Mouse (Mus musculus) hindbrain, embryonic 11.5 days (tissue): ENCODE results near the gene Bicra. TPM values are rescaled to one million over a fixed set of nuclear protein-coding genes. Genes with fewer than 3 reads are reported as not detected.
A peak's percentile ranks its signal among the peaks of the same experiment; 100 is the strongest.

Experiments
- ATAC-seq: fragments of 200-750 bp; cut with Nextera tagmentation; 2 replicates; pipeline ENCODE4 v1.8.0; 2017; ENCODE audit warnings: mild to moderate bottlenecking, moderate TSS enrichment, moderate library complexity; ENCODE audit not compliant: low FRiP score
- DNase-seq: peaks from one replicate; pipeline ENCODE4 v3.0.0-alpha.2; 2015; ENCODE audit warnings: low spot score
- H3K27ac ChIP-seq: fragments of 300-500 bp; sonication (generic); 2 replicates; pipeline ENCODE4 v1.5.1; 2014; ENCODE audit warnings: mild to moderate bottlenecking, low read depth, low read length
- H3K27me3 ChIP-seq: fragments of 300-500 bp; sonication (generic); 2 replicates; pipeline ENCODE4 v1.6.1; 2014; ENCODE audit warnings: mild to moderate bottlenecking, low read length, moderate library complexity, mixed read lengths; ENCODE audit not compliant: control insufficient read depth, insufficient read depth
- H3K36me3 ChIP-seq: fragments of 300-500 bp; sonication (generic); 2 replicates; pipeline ENCODE4 v1.6.1; 2014; ENCODE audit warnings: mild to moderate bottlenecking, low read length, moderate library complexity, mixed read lengths; ENCODE audit not compliant: control insufficient read depth, insufficient read depth
- H3K4me1 ChIP-seq: fragments of 300-500 bp; sonication (generic); replicated peaks from 2 replicates; pipeline ENCODE4 v1.6.1; 2014; ENCODE audit warnings: low read length, mixed read lengths; ENCODE audit not compliant: control insufficient read depth, insufficient read depth
- H3K4me2 ChIP-seq: fragments of 300-500 bp; sonication (generic); replicated peaks from 2 replicates; pipeline ENCODE4 v1.6.1; 2014; ENCODE audit warnings: mild to moderate bottlenecking, low read depth, low read length
- H3K4me3 ChIP-seq: fragments of 300-500 bp; sonication (generic); 2 replicates; pipeline ENCODE4 v1.5.1; 2014; ENCODE audit warnings: low read depth, low read length
- H3K9ac ChIP-seq: fragments of 300-500 bp; sonication (generic); 2 replicates; pipeline ENCODE4 v1.6.1; 2014; ENCODE audit warnings: low read depth, low read length
- H3K9me3 ChIP-seq: fragments of 300-500 bp; sonication (generic); 2 replicates; pipeline ENCODE4 v1.6.1; 2016; ENCODE audit warnings: low read length; ENCODE audit not compliant: control insufficient read depth
- WGBS: fragments of 180-500 bp; shearing (Covaris S2); extraction: QIAGEN DNeasy Blood & Tissue Kit; methylation state at CpG from one replicate; pipeline ENCODE4 v1.1.7; 2014; 5-methylcytosine and 5-hydroxymethylcytosine counted together
- polyA plus RNA-seq: library from polyadenylated mRNA; unstranded; fragments of >200 nt; fragmentation: Nextera tagmentation; extraction: Ambion mirVana; gene quantifications from 2 replicates; pipeline ENCODE4 v1.2.1, GENCODE M21; 2014

The Bicra gene
- polyA plus RNA-seq, 1 experiment from 2014 or later, result 9.2 TPM

GRCm38 (mm10) chr7:15922220-15922773 lies 125.4 kb downstream of the Bicra start, which contains the start of gene Selenow:
Gene Selenow (minus strand): TSS chr7:15922402.
- Histone ChIP-seq H3K36me3 (peaks cover 5% of the 10 kb centered on the region), H3K9ac (peak within 1 kb of the TSS; percentile 73), H3K9me3 (no peaks in the 10 kb centered on the region), H3K4me2 (peak within 1 kb of the TSS; percentile 54), H3K4me1 (peaks cover 7% of the 10 kb centered on the region; the same call in 1 of the 2 replicates), H3K27ac (peak within 1 kb of the TSS; percentile 33), H3K4me3 (peak within 1 kb of the TSS; percentile 57), H3K27me3 (no peaks in the 10 kb centered on the region)
- peak; percentile 96 for DNase-seq
- under 1% methylated on average over 33 of the region's 33 CpGs for WGBS
- peak; percentile 96 for ATAC-seq

GRCm38 (mm10) chr7:15921796-15922195 lies 125.9 kb downstream of the Bicra start:
- DNase-seq (peak; percentile 74), ATAC-seq (peak; percentile 64)
- H3K27ac ChIP-seq, result peak overlapping the region; percentile 33
- peak overlapping the region; percentile 57 for H3K4me3 ChIP-seq
- peak overlapping the region; percentile 54 for H3K4me2 ChIP-seq
- peaks cover 7% of the 10 kb centered on the region; the same call in 1 of the 2 replicates for H3K4me1 ChIP-seq
- no peaks in the 10 kb centered on the region for H3K27me3 ChIP-seq
- H3K9ac ChIP-seq, result peak overlapping the region; percentile 73
- no peaks in the 10 kb centered on the region for H3K9me3 ChIP-seq
- 0% methylated on average over 10 of the region's 10 CpGs for WGBS
- peaks cover 5% of the 10 kb centered on the region for H3K36me3 ChIP-seq

Other genes with a start within 250 kb of the Bicra start
- gene Obox6, start 208.2 kb downstream of the Bicra start, polyA plus RNA-seq, result not detected in 2 replicates
- not detected in 2 replicates for gene Crx, start 168.0 kb downstream of the Bicra start, polyA plus RNA-seq
- gene Crxos, start 165.3 kb downstream of the Bicra start, polyA plus RNA-seq, result not detected in 2 replicates
- 988 and 1,001 TPM in 2 replicates for gene Selenow, start 125.5 kb downstream of the Bicra start, polyA plus RNA-seq
- gene Nop53, start 101.8 kb downstream of the Bicra start, polyA plus RNA-seq, result 176 and 180 TPM in 2 replicates
- 6.4 and 10.9 TPM in 2 replicates for gene Ehd2, start 80.4 kb downstream of the Bicra start, polyA plus RNA-seq
- not detected in 2 replicates for gene Zfp541, start 13.9 kb upstream of the Bicra start, polyA plus RNA-seq
- gene Napa, start 50.5 kb upstream of the Bicra start, polyA plus RNA-seq, result 176 and 177 TPM in 2 replicates
- gene Kptn, start 72.0 kb upstream of the Bicra start, polyA plus RNA-seq, result 21.7 and 23.1 TPM in 2 replicates
- 0.84 and 1.0 TPM in 2 replicates for gene Slc8a2, start 81.9 kb upstream of the Bicra start, polyA plus RNA-seq
- gene Meis3, start 127.2 kb upstream of the Bicra start, polyA plus RNA-seq, result 122 and 135 TPM in 2 replicates
- gene Dhx34, start 174.1 kb upstream of the Bicra start, polyA plus RNA-seq, result 7.9 and 9.1 TPM in 2 replicates
- 0.04 and 0.11 TPM in 2 replicates for gene C5ar2, start 196.2 kb upstream of the Bicra start, polyA plus RNA-seq
- 0.46 and 1.3 TPM in 2 replicates for gene C5ar1, start 211.6 kb upstream of the Bicra start, polyA plus RNA-seq
- 11.0 and 13.8 TPM in 2 replicates for gene Inafm1, start 225.7 kb upstream of the Bicra start, polyA plus RNA-seq
- 18.2 and 19.2 TPM in 2 replicates for gene Ccdc9, start 238.9 kb upstream of the Bicra start, polyA plus RNA-seq